In the genomic region with DNA sequence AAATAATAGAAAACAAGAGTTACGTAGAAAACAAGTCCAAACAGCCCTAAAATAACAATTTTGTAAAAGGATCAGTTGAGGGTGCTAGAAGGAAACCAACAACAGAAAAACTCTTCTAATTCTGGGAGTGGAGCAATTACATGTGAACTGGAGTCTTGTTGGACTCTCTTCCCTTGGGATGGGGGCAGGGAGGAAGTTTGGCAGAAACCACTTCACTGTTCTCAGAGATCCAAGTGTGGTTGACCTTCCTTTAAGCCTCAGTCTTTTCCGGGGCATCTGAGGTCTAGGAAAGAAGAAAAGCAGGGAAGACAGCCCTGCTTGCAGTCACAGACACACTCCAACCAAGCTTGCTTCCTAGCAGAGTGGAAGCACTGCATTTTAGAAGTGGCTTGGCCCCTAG, we compare ENCODE assay signal across 14 mouse cellular contexts.
A peak's percentile ranks its signal among the peaks of the same experiment; 100 is the strongest.
DNase-seq lines count a peak whose midpoint lies in the region; ATAC-seq and TF ChIP-seq lines count a peak whose summit lies in the region.
"Had no signal": no experiment of that assay in that cellular context is flagged by ENCODE, and none has a peak within 500 bp of the region (broad histone marks: within the 10 kb centered on the region; RNA-seq: fewer than 3 reads in every experiment).

No protein-coding gene starts in this region.

- TF ChIP-seq POLR2A in cerebellum, adult 2 months (IDR thresholded peaks at IDR 0.05; ENCODE audit: borderline replicate concordance, insufficient read depth, low read length), result no peak

- H3K27ac ChIP-seq in kidney, postnatal 0 days, result no peak overlapping the region
- H3K27ac ChIP-seq in kidney, embryonic 14.5 days (ENCODE audit: low read depth, low read length), result no peak overlapping the region
- H3K27ac ChIP-seq in cerebellum, adult 2 months (ENCODE audit: insufficient read depth, low read length), result no peak overlapping the region
- H3K27ac ChIP-seq: heart, embryonic 13.5 days; left cerebral cortex, adult 2 months; liver, embryonic 15.5 days; midbrain, embryonic 15.5 days had no signal

- no peak for ATAC-seq in kidney, postnatal 0 days (replicated peaks; ENCODE audit: low FRiP score, low read depth)
- ATAC-seq in kidney, embryonic 14.5 days (ENCODE audit: low FRiP score, low TSS enrichment), result no peak
- ATAC-seq: midbrain, embryonic 15.5 days had no signal

- H3K27me3 ChIP-seq in kidney, postnatal 0 days (ENCODE audit: insufficient read depth, low read length), result no peaks in the 10 kb centered on the region
- no peaks in the 10 kb centered on the region for H3K27me3 ChIP-seq in kidney, embryonic 14.5 days (ENCODE audit: control insufficient read depth, insufficient read depth, low read length)
- H3K27me3 ChIP-seq in cerebellum, adult 2 months (ENCODE audit: control insufficient read depth, insufficient read depth, low read length), result no peaks in the 10 kb centered on the region
- H3K27me3 ChIP-seq: heart, embryonic 13.5 days; liver, embryonic 15.5 days; midbrain, embryonic 15.5 days had no signal

- no peak for TF ChIP-seq CTCF in kidney, postnatal 0 days (IDR thresholded peaks at IDR 0.05; ENCODE audit: low read depth)
- TF ChIP-seq CTCF in cerebellum, adult 2 months (IDR thresholded peaks at IDR 0.05; ENCODE audit: borderline replicate concordance, insufficient read depth, low read depth, low read length), result no peak

- no peaks in the 10 kb centered on the region for H3K9me3 ChIP-seq in kidney, postnatal 0 days (replicated peaks; ENCODE audit: low read length)
- no peaks in the 10 kb centered on the region for H3K9me3 ChIP-seq in kidney, embryonic 14.5 days (ENCODE audit: control insufficient read depth, low read length)
- H3K9me3 ChIP-seq: heart, embryonic 13.5 days; liver, embryonic 15.5 days; midbrain, embryonic 15.5 days had no signal

- WGBS in kidney, postnatal 0 days, result 38% methylated on average over 2 of the region's 2 CpGs
- WGBS in kidney, embryonic 14.5 days, result 62% methylated on average over 2 of the region's 2 CpGs
- WGBS in cerebellum, adult 2 months, result 56% methylated on average over 2 of the region's 2 CpGs

- H3K36me3 ChIP-seq in kidney, postnatal 0 days (ENCODE audit: insufficient read depth, low read length), result no peaks in the 10 kb centered on the region
- H3K36me3 ChIP-seq in kidney, embryonic 14.5 days (ENCODE audit: control insufficient read depth, insufficient read depth, low read length), result no peaks in the 10 kb centered on the region
- H3K36me3 ChIP-seq: heart, embryonic 13.5 days; liver, embryonic 15.5 days; midbrain, embryonic 15.5 days had no signal

- no peak overlapping the region for H3K4me3 ChIP-seq in kidney, postnatal 0 days (replicated peaks; ENCODE audit: low read depth, low read length)
- H3K4me3 ChIP-seq in kidney, embryonic 14.5 days (ENCODE audit: low read length), result no peak overlapping the region
- no peak overlapping the region for H3K4me3 ChIP-seq in cerebellum, adult 2 months (replicated peaks; ENCODE audit: insufficient read depth, low read depth, low read length)
- H3K4me3 ChIP-seq: heart, embryonic 13.5 days; left cerebral cortex, adult 2 months; liver, embryonic 15.5 days; midbrain, embryonic 15.5 days had no signal

- H3K4me2 ChIP-seq in kidney, postnatal 0 days (ENCODE audit: low read length), result no peak overlapping the region
- H3K4me2 ChIP-seq in kidney, embryonic 14.5 days (replicated peaks; ENCODE audit: low read depth, low read length), result no peak overlapping the region
- H3K4me2 ChIP-seq: heart, embryonic 13.5 days; liver, embryonic 15.5 days; midbrain, embryonic 15.5 days had no signal

- no peaks in the 10 kb centered on the region for H3K4me1 ChIP-seq in kidney, postnatal 0 days (replicated peaks; ENCODE audit: insufficient read depth, low read length)
- H3K4me1 ChIP-seq in kidney, embryonic 14.5 days (ENCODE audit: control insufficient read depth, insufficient read depth, low read length), result no peaks in the 10 kb centered on the region
- peaks cover 2% of the 10 kb centered on the region; the same call in 1 of the 2 replicates for H3K4me1 ChIP-seq in cerebellum, adult 2 months (ENCODE audit: control insufficient read depth, insufficient read depth, low read length)
- H3K4me1 ChIP-seq: heart, embryonic 13.5 days; liver, embryonic 15.5 days; midbrain, embryonic 15.5 days had no signal

- DNase-seq in kidney, postnatal 0 days (ENCODE audit: low spot score), result peak; percentile 42
- peak; percentile 61 for DNase-seq in adrenal gland, postnatal 14 days
- peak; percentile 63 for DNase-seq in gastrocnemius, adult 18-20 months (ENCODE audit: low spot score)
- DNase-seq in heart, postnatal 4 days, result peak; percentile 44
- DNase-seq in cerebellum, postnatal 4 days (ENCODE audit: low spot score in 2 of 2), result no peak
- DNase-seq in frontal cortex, postnatal 10 days (ENCODE audit: low spot score in 2 of 2), result no peak
- DNase-seq in cerebellum, adult 2 months, result no peak
- DNase-seq: cerebellum, adult 18-20 months; thymus, postnatal 25 days had no signal

- H3K9ac ChIP-seq in kidney, postnatal 0 days (ENCODE audit: low read depth, low read length), result no peak overlapping the region
- H3K9ac ChIP-seq in kidney, embryonic 14.5 days (ENCODE audit: low read depth, low read length), result no peak overlapping the region
- H3K9ac ChIP-seq: heart, embryonic 13.5 days; liver, embryonic 15.5 days; midbrain, embryonic 15.5 days had no signal

Comparison
In these comparisons a context has a peak if more than half of its experiments do, and no peak if none do; other contexts are left out.
1. DNase-seq: peak in kidney, postnatal 0 days (single experiment), adrenal gland, postnatal 14 days (single experiment), gastrocnemius, adult 18-20 months (single experiment) and heart, postnatal 4 days (single experiment); none in cerebellum, postnatal 4 days (0 of 2), frontal cortex, postnatal 10 days (0 of 2) and cerebellum, adult 2 months (0 of 2).